Mouse (Mus musculus) neutrophil, adult 5-6 weeks (primary cell): ENCODE measurements around the gene Chka. TPM values are rescaled to one million over a fixed set of nuclear protein-coding genes. Genes with fewer than 3 reads are reported as not detected.

Experiments
- ATAC-seq: fragments of 151-379, 151-347 bp; 2 replicates; pipeline ENCODE4 v1.8.0; 2017; ENCODE audit warnings: mild to moderate bottlenecking, moderate TSS enrichment; ENCODE audit not compliant: insufficient number of reproducible peaks, poor library complexity, low FRiP score, severe bottlenecking; ENCODE audit errors: extremely low read depth
- total RNA-seq: library from RNA; stranded (forward); fragments of 200-1000 nt; gene quantifications from 2 replicates; pipeline ENCODE4 v1.2.3, GENCODE M21; 2017

The Chka gene
- total RNA-seq, 1 experiment from 2014 or later: 26.0 TPM

- no peak for ATAC-seq
Measured at GRCm38 (mm10) chr19:3845339-3845738, 6.2 kb upstream of the Chka start.

- ATAC-seq: no peak
Measured at GRCm38 (mm10) chr19:3845803-3846406, 5.7 kb upstream of the Chka start.

GRCm38 (mm10) chr19:3846676-3847604 lies 4.6 kb upstream of the Chka start:
- no peak for ATAC-seq

GRCm38 (mm10) chr19:3847711-3848110 lies 3.9 kb upstream of the Chka start:
- ATAC-seq: no peak

GRCm38 (mm10) chr19:3848207-3848808 lies 3.3 kb upstream of the Chka start:
- ATAC-seq: no peak

GRCm38 (mm10) chr19:3849251-3849650 lies 2.3 kb upstream of the Chka start:
- ATAC-seq: no peak

GRCm38 (mm10) chr19:3850076-3850475 lies 1.5 kb upstream of the Chka start:
- ATAC-seq: no peak

- ATAC-seq: no peak
Measured at GRCm38 (mm10) chr19:3850847-3851469, 615 bp upstream of the Chka start.

- no peak; the same call in 1 of the 2 replicates for ATAC-seq
Measured at GRCm38 (mm10) chr19:3851979-3852681, 557 bp downstream of the Chka start.

GRCm38 (mm10) chr19:3853121-3853520 lies 1.5 kb downstream of the Chka start:
- no peak for ATAC-seq

- ATAC-seq: no peak
Measured at GRCm38 (mm10) chr19:3853891-3854290, 2.3 kb downstream of the Chka start.

- ATAC-seq: no peak
Measured at GRCm38 (mm10) chr19:3855091-3855490, 3.5 kb downstream of the Chka start.

GRCm38 (mm10) chr19:3855601-3856000 lies 4.0 kb downstream of the Chka start:
- no peak for ATAC-seq

GRCm38 (mm10) chr19:3857220-3857619 lies 5.6 kb downstream of the Chka start:
- ATAC-seq: no peak

- no peak for ATAC-seq
Measured at GRCm38 (mm10) chr19:3862713-3863112, 11.1 kb downstream of the Chka start.

GRCm38 (mm10) chr19:3864960-3865359 lies 13.4 kb downstream of the Chka start:
- no peak for ATAC-seq

- no peak for ATAC-seq
Measured at GRCm38 (mm10) chr19:3868290-3868689, 16.7 kb downstream of the Chka start.

GRCm38 (mm10) chr19:3871468-3871867 lies 19.9 kb downstream of the Chka start:
- ATAC-seq: no peak

GRCm38 (mm10) chr19:3872373-3872772 lies 20.8 kb downstream of the Chka start:
- ATAC-seq: no peak
